Mouse (Mus musculus): ENCODE measurements at regions not wholly inside any gene's neighbourhood (a gene's known extent, or its start where the extent isn't known, plus 50 kb on each side); places are given as distances from the start of the nearest gene placed in this dataset.
"Not testable (repeated sequence)": the region's sequence is repeated elsewhere in the genome, so short reads cannot be mapped to it uniquely, and the experiment has no call there.

DNA sequence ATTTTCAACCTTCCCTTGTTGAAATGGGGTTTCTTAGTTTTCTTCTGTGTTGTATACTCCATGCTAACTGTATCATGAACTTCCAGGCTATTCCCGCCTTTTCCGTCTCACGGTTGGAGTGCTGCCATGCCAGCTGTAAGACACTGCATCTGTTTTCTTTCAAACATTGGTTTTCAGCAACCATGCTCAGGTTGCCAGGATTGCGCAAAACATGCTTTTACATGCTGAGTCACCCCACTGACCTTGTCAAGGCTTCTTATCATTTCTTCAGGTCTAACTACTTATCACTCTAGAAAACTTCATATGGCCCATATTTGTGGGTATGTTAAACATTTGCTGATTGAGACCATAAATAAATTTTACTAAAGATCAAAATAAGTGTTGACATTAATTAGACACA, 551.2 kb downstream of the Tlr4 start:
- Histone ChIP-seq H3K4me2 (ENCODE audit: low read length) (no peak overlapping the region), H3K4me3 (ENCODE audit: low read depth, low read length) (no peak overlapping the region), H3K4me1 (ENCODE audit: control insufficient read depth, insufficient read depth, low read length) (no peaks in the 10 kb centered on the region), H3K27ac (ENCODE audit: low read depth, low read length) (no peak overlapping the region), H3K36me3 (ENCODE audit: control insufficient read depth, insufficient read depth, low read length) (no peaks in the 10 kb centered on the region), H3K9ac (ENCODE audit: low read length) (no peak overlapping the region), H3K9me3 (replicated peaks; ENCODE audit: control insufficient read depth, low read length) (no peaks in the 10 kb centered on the region), H3K27me3 (replicated peaks; ENCODE audit: control insufficient read depth, insufficient read depth, low read length) (no peaks in the 10 kb centered on the region)
- 93% methylated on average over 4 of the region's 4 CpGs for WGBS
- no peak for DNase-seq (ENCODE audit: low spot score)
- ATAC-seq: no peak

DNA sequence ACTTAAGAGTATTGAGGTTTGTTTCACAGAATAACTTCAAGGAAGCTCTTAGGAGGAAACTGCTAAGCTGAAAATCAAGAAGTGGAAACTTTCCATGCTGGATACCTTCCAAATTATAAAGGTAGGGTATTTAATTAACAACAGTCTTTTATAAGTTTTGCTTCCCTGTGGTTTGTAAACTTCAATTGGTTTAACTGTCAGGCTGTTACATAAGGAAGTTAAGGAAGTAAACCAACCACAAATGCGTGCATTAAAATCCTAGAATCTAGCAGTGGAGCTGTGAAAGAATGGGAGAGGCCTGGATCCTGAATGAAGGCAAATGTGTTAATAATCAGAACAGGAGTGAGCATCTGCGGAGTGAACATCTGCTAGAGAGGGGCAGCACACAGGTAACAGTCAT, 560.5 kb downstream of the Tlr4 start:
- H3K27ac ChIP-seq (ENCODE audit: low read depth, low read length): no peak overlapping the region
- no peak overlapping the region for H3K4me3 ChIP-seq (ENCODE audit: low read depth, low read length)
- H3K4me1 ChIP-seq (ENCODE audit: control insufficient read depth, insufficient read depth, low read length): no peaks in the 10 kb centered on the region
- no peak for ATAC-seq
- DNase-seq (ENCODE audit: low spot score): no peak
- H3K36me3 ChIP-seq (ENCODE audit: control insufficient read depth, insufficient read depth, low read length): no peaks in the 10 kb centered on the region
- 80% methylated on average over 2 of the region's 2 CpGs for WGBS
- H3K9me3 ChIP-seq (replicated peaks; ENCODE audit: control insufficient read depth, low read length): no peaks in the 10 kb centered on the region
- no peaks in the 10 kb centered on the region for H3K27me3 ChIP-seq (replicated peaks; ENCODE audit: control insufficient read depth, insufficient read depth, low read length)
- H3K9ac ChIP-seq (ENCODE audit: low read length): no peak overlapping the region
- no peak overlapping the region for H3K4me2 ChIP-seq (ENCODE audit: low read length)

GRCm38 (mm10) chr4:67402977-67403376, 575.6 kb downstream of the Tlr4 start:
- no peaks in the 10 kb centered on the region for H3K4me1 ChIP-seq (ENCODE audit: control insufficient read depth, insufficient read depth, low read length)
- no peak overlapping the region for H3K27ac ChIP-seq (ENCODE audit: low read depth, low read length)
- no peak overlapping the region for H3K4me3 ChIP-seq (ENCODE audit: low read depth, low read length)
- H3K9ac ChIP-seq (ENCODE audit: low read length): no peak overlapping the region
- ATAC-seq (no peak), DNase-seq (ENCODE audit: low spot score) (no peak)
- WGBS: 90% methylated on average over 4 of the region's 4 CpGs
- H3K36me3 ChIP-seq (ENCODE audit: control insufficient read depth, insufficient read depth, low read length): no peaks in the 10 kb centered on the region
- no peaks in the 10 kb centered on the region for H3K9me3 ChIP-seq (replicated peaks; ENCODE audit: control insufficient read depth, low read length)
- H3K4me2 ChIP-seq (ENCODE audit: low read length): no peak overlapping the region
- H3K27me3 ChIP-seq (replicated peaks; ENCODE audit: control insufficient read depth, insufficient read depth, low read length): no peaks in the 10 kb centered on the region

GRCm38 (mm10) chr4:67424064-67424463, 596.7 kb downstream of the Tlr4 start:
- Histone ChIP-seq H3K4me1 (ENCODE audit: control insufficient read depth, insufficient read depth, low read length) (no peaks in the 10 kb centered on the region), H3K27ac (ENCODE audit: low read depth, low read length) (no peak overlapping the region), H3K4me2 (ENCODE audit: low read length) (no peak overlapping the region), H3K4me3 (ENCODE audit: low read depth, low read length) (no peak overlapping the region), H3K9ac (ENCODE audit: low read length) (no peak overlapping the region), H3K27me3 (replicated peaks; ENCODE audit: control insufficient read depth, insufficient read depth, low read length) (no peaks in the 10 kb centered on the region), H3K36me3 (ENCODE audit: control insufficient read depth, insufficient read depth, low read length) (no peaks in the 10 kb centered on the region), H3K9me3 (replicated peaks; ENCODE audit: control insufficient read depth, low read length) (no peaks in the 10 kb centered on the region)
- DNase-seq (ENCODE audit: low spot score) (no peak), ATAC-seq (no peak)
- 97% methylated on average over 1 of the region's 1 CpGs for WGBS

GRCm38 (mm10) chr4:67425712-67426111, 598.3 kb downstream of the Tlr4 start:
- no peaks in the 10 kb centered on the region for H3K27me3 ChIP-seq (replicated peaks; ENCODE audit: control insufficient read depth, insufficient read depth, low read length)
- no peaks in the 10 kb centered on the region for H3K4me1 ChIP-seq (ENCODE audit: control insufficient read depth, insufficient read depth, low read length)
- DNase-seq (ENCODE audit: low spot score) (no peak), ATAC-seq (no peak)
- H3K4me3 ChIP-seq (ENCODE audit: low read depth, low read length): no peak overlapping the region
- H3K36me3 ChIP-seq (ENCODE audit: control insufficient read depth, insufficient read depth, low read length): no peaks in the 10 kb centered on the region
- no peak overlapping the region for H3K9ac ChIP-seq (ENCODE audit: low read length)
- WGBS: 93% methylated on average over 6 of the region's 6 CpGs
- H3K4me2 ChIP-seq (ENCODE audit: low read length): no peak overlapping the region
- no peak overlapping the region for H3K27ac ChIP-seq (ENCODE audit: low read depth, low read length)
- H3K9me3 ChIP-seq (replicated peaks; ENCODE audit: control insufficient read depth, low read length): no peaks in the 10 kb centered on the region

DNA sequence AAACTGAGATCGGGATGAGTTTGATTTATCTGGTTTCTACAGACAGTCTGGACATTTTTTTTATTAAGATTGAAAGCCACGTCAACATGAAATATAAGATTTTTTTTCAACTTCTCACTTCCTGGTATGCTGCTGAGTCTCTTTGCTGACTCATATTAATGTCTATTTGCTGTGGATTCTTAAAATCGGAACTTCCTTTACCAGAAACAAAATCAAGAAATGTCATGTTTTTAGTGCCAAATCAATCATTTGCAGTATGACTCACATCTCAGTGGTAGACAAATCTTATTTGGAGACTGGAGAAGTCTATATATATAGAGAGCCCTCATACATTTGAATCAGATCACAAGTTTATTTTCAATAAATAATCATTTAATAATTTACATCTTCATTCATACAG, 620.5 kb downstream of the Tlr4 start:
- Histone ChIP-seq H3K4me2 (ENCODE audit: low read length) (no peak overlapping the region), H3K4me3 (ENCODE audit: low read depth, low read length) (no peak overlapping the region), H3K27ac (ENCODE audit: low read depth, low read length) (no peak overlapping the region), H3K27me3 (replicated peaks; ENCODE audit: control insufficient read depth, insufficient read depth, low read length) (no peaks in the 10 kb centered on the region), H3K36me3 (ENCODE audit: control insufficient read depth, insufficient read depth, low read length) (no peaks in the 10 kb centered on the region), H3K4me1 (ENCODE audit: control insufficient read depth, insufficient read depth, low read length) (no peaks in the 10 kb centered on the region), H3K9ac (ENCODE audit: low read length) (no peak overlapping the region), H3K9me3 (replicated peaks; ENCODE audit: control insufficient read depth, low read length) (no peaks in the 10 kb centered on the region)
- DNase-seq (ENCODE audit: low spot score): no peak
- 93% methylated on average over 3 of the region's 3 CpGs for WGBS
- no peak for ATAC-seq

- 100% methylated on average over 2 of the region's 2 CpGs for WGBS
- not testable (repeated sequence) for DNase-seq (ENCODE audit: low spot score); H3K27me3 ChIP-seq (replicated peaks; ENCODE audit: control insufficient read depth, insufficient read depth, low read length); H3K4me3 ChIP-seq (ENCODE audit: low read depth, low read length); H3K4me1 ChIP-seq (ENCODE audit: control insufficient read depth, insufficient read depth, low read length); H3K9ac ChIP-seq (ENCODE audit: low read length); H3K36me3 ChIP-seq (ENCODE audit: control insufficient read depth, insufficient read depth, low read length); H3K9me3 ChIP-seq (replicated peaks; ENCODE audit: control insufficient read depth, low read length); ATAC-seq; H3K4me2 ChIP-seq (ENCODE audit: low read length); H3K27ac ChIP-seq (ENCODE audit: low read depth, low read length)
These were observed 632.5 kb downstream of the Tlr4 start for GRCm38 (mm10) chr4:67459871-67460270.

GRCm38 (mm10) chr4:67473034-67473433, 645.6 kb downstream of the Tlr4 start:
- no peaks in the 10 kb centered on the region for H3K4me1 ChIP-seq (ENCODE audit: control insufficient read depth, insufficient read depth, low read length)
- H3K9ac ChIP-seq (ENCODE audit: low read length): no peak overlapping the region
- no peak overlapping the region for H3K27ac ChIP-seq (ENCODE audit: low read depth, low read length)
- no peak for DNase-seq (ENCODE audit: low spot score)
- no peak overlapping the region for H3K4me2 ChIP-seq (ENCODE audit: low read length)
- WGBS: 80% methylated on average over 1 of the region's 1 CpGs
- H3K9me3 ChIP-seq (replicated peaks; ENCODE audit: control insufficient read depth, low read length): no peaks in the 10 kb centered on the region
- ATAC-seq: no peak
- H3K27me3 ChIP-seq (replicated peaks; ENCODE audit: control insufficient read depth, insufficient read depth, low read length): no peaks in the 10 kb centered on the region
- H3K36me3 ChIP-seq (ENCODE audit: control insufficient read depth, insufficient read depth, low read length): no peaks in the 10 kb centered on the region
- no peak overlapping the region for H3K4me3 ChIP-seq (ENCODE audit: low read depth, low read length)

GRCm38 (mm10) chr4:67477264-67477845, 650.0 kb downstream of the Tlr4 start:
- WGBS: 8% methylated on average over 6 of the region's 6 CpGs
- peak; percentile 95 for ATAC-seq
- no peak overlapping the region for H3K9ac ChIP-seq (ENCODE audit: low read length)

More at GRCm38 (mm10) chr4:67477264-67477845, 650.0 kb downstream of the Tlr4 start:
- no peak overlapping the region for H3K4me3 ChIP-seq (ENCODE audit: low read depth, low read length)
- no peaks in the 10 kb centered on the region for H3K4me1 ChIP-seq (ENCODE audit: control insufficient read depth, insufficient read depth, low read length)
- no peaks in the 10 kb centered on the region for H3K9me3 ChIP-seq (replicated peaks; ENCODE audit: control insufficient read depth, low read length)
- H3K27me3 ChIP-seq (replicated peaks; ENCODE audit: control insufficient read depth, insufficient read depth, low read length): no peaks in the 10 kb centered on the region
- no peak overlapping the region for H3K4me2 ChIP-seq (ENCODE audit: low read length)
- no peaks in the 10 kb centered on the region for H3K36me3 ChIP-seq (ENCODE audit: control insufficient read depth, insufficient read depth, low read length)
- H3K27ac ChIP-seq (ENCODE audit: low read depth, low read length): no peak overlapping the region
- peak; percentile 90 for DNase-seq (ENCODE audit: low spot score)

All from forebrain, embryonic 14.5 days (tissue).